Mouse (Mus musculus) T-cell, adult 2 months (primary cell): ENCODE measurements around the gene Efhd2.
A peak's percentile ranks its signal among the peaks of the same experiment; 100 is the strongest.

Source experiments
- DNase-seq: peaks from one replicate; pipeline ENCODE4 v3.0.0; 2022; ENCODE audit warnings: low spot score

The Efhd2 gene

DNA sequence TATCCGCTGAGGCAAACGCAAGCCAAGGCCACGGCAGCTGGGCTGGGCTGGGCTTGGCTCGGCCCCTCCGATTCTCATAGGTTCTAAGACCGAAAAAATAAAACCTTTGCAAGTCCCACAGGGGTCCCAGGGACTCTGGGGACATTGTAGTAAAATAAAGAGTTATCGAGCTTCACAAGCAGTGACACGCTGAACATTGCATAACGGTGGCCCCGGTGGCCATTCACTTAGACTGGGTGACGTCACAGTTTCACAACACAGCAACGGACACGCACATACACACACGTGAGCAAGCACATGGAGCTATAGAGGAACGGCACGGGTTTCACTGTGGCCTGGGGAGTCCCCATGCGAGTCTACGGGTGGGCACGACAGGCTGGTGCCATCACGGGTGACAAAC, 16.2 kb downstream of the Efhd2 start:
- no peak for DNase-seq

- peak; percentile 59 for DNase-seq
Observed at GRCm38 (mm10) chr4:141857422-141857930, 17.2 kb downstream of the Efhd2 start.

DNA sequence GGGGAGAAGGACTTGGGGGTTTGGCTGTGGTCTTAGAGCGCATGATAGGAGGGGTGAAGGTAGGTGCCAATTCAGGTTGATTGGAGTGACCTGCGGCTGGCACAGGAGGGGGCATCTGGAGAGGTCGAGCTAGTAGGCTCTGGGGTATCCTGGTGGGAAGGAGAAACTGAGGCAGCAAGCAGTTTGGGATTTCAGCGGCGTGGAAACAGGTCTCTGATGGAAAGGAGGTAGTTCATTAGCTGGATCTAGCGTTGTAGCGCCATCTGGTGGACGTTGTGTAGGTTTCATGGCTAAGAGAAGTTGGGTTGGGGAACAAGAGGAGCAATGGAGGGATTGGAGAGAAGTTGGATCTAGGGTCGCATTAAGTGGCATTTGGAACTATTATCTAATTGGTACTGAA, 21.3 kb downstream of the Efhd2 start:
- peak; percentile 18 for DNase-seq

GRCm38 (mm10) chr4:141845999-141846398, 28.7 kb downstream of the Efhd2 start, which contains the start of gene Ctrc:
TSS of gene Ctrc (minus strand) at chr4:141846359.
- no peak for DNase-seq

DNA sequence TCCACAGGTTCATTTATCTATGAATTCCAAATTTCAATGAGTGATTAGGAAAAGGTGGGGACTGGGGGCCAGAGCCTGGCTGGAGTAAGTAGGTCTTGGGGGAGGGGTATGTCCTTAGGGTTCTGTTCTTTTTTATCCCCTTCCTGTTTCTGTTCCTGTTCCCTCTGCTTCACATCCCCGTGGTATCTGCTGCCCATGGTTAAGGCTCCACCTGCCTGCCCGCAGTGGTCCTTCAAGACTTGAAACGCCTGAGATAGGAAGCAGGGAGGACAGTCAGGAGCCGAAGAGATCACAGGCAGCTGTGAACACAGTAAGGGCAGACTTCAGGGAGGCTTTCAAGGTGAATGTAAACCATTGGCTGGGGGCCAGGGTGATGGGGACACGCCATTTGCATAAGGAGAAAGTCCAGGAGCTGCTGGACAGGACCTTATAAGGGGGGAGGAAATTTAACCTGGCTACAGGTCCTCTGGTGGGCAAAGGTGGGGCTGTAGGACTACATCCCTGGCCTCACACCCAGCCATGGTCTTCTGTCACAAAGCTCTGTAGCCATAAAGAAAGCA, 40.1 kb downstream of the Efhd2 start:
- no peak for DNase-seq

- DNase-seq: no peak
Observed at GRCm38 (mm10) chr4:141833911-141834310, 40.8 kb downstream of the Efhd2 start.

DNA sequence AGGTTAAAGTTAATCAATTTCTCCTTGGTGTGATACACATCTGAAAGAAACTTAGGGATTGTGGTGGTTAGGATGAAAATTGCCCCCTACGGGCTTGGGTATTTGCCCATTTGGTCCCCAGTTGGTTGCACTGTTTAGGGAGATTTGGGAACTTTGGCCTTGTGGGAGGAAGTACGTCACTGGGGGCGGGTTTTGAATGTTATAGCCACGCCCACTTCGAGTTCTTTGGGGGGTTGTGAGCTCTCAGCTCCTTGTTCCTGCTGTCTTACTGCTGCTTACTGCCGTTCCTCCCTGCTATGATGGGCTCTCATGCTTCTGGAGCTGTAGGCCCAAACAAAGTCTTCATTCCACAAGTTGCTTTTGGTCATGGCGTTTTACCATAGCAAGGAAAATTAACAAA, 43.4 kb downstream of the Efhd2 start:
- no peak for DNase-seq

GRCm38 (mm10) chr4:141830381-141830780, 44.3 kb downstream of the Efhd2 start:
- DNase-seq: no peak

DNA sequence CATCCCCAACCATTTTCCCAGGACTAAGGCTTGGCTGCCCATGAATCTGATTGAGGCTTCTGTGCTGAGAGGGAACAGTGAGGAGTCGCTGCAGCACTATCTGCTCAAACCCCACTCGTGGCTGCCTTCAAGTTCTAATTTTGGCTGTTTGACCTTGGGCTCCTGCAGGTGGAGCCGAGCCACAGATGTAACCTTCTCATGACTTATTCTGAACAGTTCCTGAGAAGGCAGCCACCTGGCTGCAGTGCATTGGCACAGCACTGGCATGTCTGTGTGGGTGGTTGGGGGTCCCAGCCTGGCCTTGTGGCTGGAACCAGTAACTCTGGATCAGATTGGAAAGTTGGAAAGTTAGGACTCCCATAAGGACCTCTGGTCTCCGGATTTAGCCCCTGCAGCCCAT, 46.5 kb downstream of the Efhd2 start:
- no peak for DNase-seq

DNA sequence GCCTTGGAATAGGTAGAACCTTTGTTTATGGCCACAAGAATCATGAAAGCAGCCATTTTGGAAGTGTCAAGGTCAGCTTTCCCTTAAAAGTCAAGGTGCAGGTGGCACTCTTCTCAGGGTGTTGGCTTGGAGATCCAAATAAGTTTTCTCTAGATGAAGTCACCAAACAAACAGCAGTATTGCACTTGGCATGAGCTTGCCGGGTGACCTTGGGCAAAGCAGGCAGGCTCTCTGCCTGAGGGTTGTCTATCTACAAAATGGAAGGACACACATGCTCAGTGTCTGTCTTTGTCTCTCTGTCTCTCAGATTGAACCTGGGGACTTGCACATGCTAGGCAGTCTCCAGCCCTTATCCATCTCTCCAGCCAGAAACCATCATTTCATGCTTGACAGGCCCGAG, 47.3 kb downstream of the Efhd2 start:
- DNase-seq: no peak

DNA sequence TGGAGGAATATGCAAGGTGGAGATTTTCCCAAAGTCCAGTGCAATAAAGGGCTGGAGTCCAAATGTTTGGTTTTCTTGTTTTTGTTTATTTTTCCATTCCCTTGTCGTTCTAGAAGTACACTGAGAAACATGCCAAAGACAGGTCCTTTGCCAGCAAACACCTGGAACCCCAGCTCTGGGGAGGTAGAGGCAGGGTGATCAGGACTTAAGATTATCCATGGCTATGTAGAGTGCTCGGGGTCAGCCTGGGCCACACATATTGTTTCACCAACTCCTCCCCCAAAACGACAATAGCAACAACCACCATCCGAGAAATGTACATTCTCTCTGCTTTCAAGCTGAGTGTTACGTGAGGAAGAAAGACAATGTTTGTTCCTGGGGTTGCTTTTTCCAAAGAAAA, 48.7 kb downstream of the Efhd2 start, which contains the start of gene Cela2a:
TSS of gene Cela2a (minus strand) at position 101 of the 400 bp plus-strand sequence.
- DNase-seq: no peak

GRCm38 (mm10) chr4:141822979-141823378, 51.7 kb downstream of the Efhd2 start:
- no peak for DNase-seq

DNA sequence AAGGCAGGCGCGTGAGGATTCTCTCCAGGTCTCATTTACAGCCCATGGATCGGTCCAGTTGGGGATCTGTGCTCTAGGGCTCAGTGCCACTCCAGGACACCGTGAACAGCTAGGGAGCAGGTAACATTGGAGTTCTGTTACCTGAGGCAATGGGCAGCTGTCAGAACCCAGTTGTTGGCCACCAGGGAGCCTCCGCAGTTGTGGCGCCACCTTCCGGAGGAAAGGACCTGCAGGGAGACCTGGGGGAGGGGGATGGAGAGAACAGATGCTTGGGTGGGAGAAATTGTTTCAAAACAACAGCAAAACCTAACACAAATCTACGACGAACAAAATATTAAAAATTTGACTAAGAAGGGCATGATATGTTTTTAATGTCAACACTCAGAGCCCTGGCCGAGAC, 52.6 kb downstream of the Efhd2 start:
- no peak for DNase-seq

DNA sequence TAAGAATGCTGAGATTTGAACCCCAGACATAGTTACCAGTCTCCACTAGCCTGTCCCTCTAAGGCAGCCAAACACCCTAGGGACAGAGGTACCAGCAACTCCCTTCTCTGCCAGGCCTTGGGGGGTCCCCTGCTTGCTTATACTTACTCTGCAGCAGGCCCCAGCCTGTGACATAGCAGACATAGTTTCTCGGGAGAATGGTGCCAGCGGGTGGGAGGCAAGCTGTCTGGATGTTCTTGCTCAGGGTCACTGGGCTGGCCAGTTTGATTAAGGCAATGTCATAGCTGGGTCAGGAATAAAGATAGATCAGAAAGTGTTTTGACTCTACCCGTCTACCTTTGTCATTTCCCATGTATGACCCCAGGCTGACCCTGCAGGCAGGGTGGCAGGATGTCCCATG, 53.5 kb downstream of the Efhd2 start:
- DNase-seq: no peak

DNA sequence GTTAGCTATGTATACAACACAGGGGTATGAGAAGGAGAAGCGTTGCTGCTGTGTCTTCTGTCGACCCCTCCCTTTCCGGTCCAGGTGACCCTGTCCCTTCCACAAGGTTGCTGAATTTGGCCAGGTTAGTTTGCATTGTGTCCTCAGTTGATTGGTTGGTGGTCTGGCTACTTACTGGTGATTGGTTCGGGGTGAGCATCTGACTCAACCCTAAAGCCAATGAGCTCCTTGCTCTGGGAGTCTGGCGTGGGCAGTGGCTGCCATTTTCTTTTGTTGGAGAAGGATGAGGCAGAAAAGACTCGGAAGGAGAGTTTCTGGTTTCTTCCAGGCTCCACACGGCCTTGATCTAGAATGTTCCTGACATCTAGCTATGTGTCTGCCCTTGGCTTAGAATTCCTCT, 55.4 kb downstream of the Efhd2 start:
- DNase-seq: no peak

DNA sequence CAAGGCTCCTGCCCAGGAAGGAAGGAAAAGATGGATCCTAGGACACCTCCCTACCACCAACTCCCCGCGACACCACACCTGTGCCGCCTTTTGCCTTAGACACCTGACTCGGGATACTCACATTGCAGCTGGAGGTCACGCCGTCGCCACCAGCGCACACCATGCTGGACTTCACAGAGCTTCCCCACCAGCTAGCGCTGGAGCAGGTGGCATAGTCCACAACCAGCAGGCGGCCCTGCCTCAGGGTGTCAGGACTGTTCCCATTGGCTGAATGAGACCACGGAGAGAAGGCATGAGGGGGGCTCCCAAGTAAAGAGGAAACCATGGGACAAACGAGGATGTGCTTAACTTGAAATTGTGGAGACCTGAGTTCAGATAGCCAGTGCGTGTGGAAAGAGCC, 55.9 kb downstream of the Efhd2 start:
- no peak for DNase-seq

GRCm38 (mm10) chr4:141817706-141818105, 57.0 kb downstream of the Efhd2 start:
- no peak for DNase-seq

- no peak for DNase-seq
Observed at GRCm38 (mm10) chr4:141816776-141817655, 57.7 kb downstream of the Efhd2 start.

GRCm38 (mm10) chr4:141816267-141816666, 58.5 kb downstream of the Efhd2 start:
- DNase-seq: no peak

DNA sequence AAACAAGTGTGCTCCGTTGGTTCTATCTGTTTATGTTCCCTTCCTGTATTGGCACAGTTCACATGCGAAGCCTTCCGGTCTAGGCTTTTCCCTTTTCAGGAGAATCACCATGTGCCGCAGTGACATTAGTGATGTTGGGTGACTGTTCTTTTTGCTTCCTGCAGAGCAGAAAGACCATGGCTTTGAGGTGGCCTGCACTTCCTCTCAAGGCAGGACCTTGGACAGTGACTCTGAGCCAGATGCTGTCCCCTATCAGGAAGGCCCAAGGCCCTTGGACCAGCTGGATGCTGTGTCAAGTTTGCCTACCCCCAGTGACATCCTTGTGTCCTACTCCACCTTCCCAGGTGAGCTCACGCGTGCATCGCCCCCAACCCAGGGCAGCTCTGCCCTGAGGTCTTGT, 63.3 kb downstream of the Efhd2 start:
- DNase-seq: no peak

DNA sequence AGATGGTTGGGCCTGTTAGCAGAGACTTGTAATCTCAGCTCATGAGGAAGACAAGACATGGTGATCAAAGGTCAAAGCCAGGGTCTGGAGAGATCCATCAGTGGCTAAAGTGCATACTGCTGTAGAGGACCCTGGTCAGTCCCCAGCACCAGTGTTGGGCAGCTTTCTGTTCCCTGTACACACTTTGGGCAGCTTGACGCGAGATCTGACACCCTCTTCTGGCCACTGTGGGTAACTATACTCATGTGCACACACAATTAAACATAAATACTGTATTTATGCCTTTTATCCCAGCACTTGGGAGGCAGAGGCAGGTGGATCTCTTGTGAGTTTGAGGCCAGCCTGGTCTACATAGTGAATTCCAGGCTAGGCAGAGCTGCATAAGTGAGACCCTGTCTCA, 63.7 kb downstream of the Efhd2 start:
- no peak for DNase-seq

DNA sequence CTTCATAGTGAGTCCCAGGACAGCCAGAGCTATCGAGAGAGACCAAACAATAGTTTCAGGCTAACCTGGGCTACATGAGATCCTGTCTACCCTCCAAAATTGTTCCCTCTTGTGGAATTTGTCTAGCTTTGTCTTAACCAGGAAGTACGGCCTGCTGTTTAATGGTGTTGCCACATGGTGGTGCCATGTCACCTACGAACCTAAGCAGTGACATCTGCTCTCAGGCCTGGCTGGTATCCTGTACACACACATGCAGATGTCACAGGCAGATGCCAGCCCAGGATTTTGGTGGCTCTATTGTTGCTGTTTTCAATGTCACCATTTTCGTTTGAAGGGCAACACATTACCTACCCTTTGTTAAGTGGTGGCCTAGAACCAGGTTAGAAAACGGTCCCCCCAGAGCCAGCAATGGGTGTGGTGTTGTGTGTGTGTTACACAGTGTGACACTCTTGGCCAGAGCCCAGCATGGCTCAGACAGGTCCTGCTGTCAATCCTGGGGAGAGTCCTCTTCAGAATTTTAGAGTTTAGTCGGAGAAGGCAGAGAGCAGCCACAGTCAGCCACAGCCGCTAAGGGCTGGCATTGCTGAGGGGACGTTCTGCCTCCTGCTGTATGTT, 64.8 kb downstream of the Efhd2 start:
- no peak for DNase-seq
